Mouse (Mus musculus): Measurements from ENCODE around the gene Tiprl. TPM values are rescaled to one million over a fixed set of nuclear protein-coding genes. Genes with fewer than 3 reads are reported as not detected.

Tiprl gene
- total and polyA plus RNA-seq, 3 experiments, result 36.1 to 82.2 (median 45.7) TPM

DNA sequence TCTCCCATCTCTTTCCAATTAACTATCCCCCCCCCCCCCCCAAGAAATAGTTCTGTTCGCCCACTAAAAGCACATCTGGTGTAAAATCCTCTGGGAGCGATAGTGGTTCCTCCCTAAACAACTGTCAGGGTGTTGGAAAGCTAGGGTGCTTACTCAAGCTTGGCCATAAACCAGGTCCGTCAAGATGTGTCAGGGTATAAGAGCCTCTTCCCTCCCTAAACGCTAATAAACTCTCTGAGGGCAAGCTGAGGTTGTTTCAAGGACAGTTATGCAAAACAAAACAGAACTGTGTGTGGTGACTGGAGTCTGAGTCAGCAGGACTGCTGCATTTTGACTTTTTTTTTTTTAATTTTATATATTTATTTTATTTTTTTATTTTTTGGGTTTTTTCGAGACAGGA lies 10.3 kb upstream of the Tiprl start:
- Histone ChIP-seq H3K27ac (ENCODE audit: insufficient read depth, low read depth) (no peak overlapping the region), H3K9ac (ENCODE audit: insufficient read depth, low read depth) (no peak overlapping the region), H3K4me1 (ENCODE audit: control insufficient read depth in 1 of 2, insufficient read depth in 2 of 2) (peaks cover 12 to 55% of the 10 kb centered on the region in 2 experiments), H3K4me2 (ENCODE audit: insufficient read depth, low read depth, poor library complexity, severe bottlenecking) (no peak overlapping the region), H3K9me3 (replicated peaks; ENCODE audit: low read length) (no peaks in the 10 kb centered on the region), H3K79me2 (replicated peaks; ENCODE audit: control insufficient read depth, extremely low read depth, insufficient read depth, poor library complexity, severe bottlenecking) (no peaks in the 10 kb centered on the region), H3K36me3 (replicated peaks in 1 of 2; ENCODE audit: control insufficient read depth in 1 of 2, insufficient read depth in 1 of 2, low read length in 1 of 2) (no peaks in the 10 kb centered on the region), H3K4me3 (replicated peaks in 1 of 3; ENCODE audit: low read depth in 2 of 3, low read length in 2 of 3, poor library complexity in 1 of 3) (no peak overlapping the region), H3K27me3 (replicated peaks) (no peaks in the 10 kb centered on the region)
- in situ Hi-C loops (cut with MboI; ENCODE audit: low pct_ligation_motif_present, low pct_unique_long_range_greater_than_20kb, low sequenced_read_pairs) (no loop called here), dilution Hi-C loops (cut with MboI; ENCODE audit: extremely low pct_ligation_motif_present, extremely low pct_unique_long_range_greater_than_20kb, low sequenced_read_pairs) (no loop called here)
- peak; percentile 44 for DNase-seq (ENCODE audit: extremely low read depth)
- TF ChIP-seq NELFE (IDR thresholded peaks at IDR 0.05; ENCODE audit: low read depth, low read length) (no peak), KAT2A (IDR thresholded peaks at IDR 0.05; ENCODE audit: insufficient replicate concordance, low read length) (no peak), MAFK (IDR thresholded peaks at IDR 0.05; ENCODE audit: insufficient replicate concordance, low read length) (peak; percentile 44; the same call in 1 of the 2 replicates), PAX5 (IDR thresholded peaks at IDR 0.05; ENCODE audit: low read length) (no peak), ELF1 (IDR thresholded peaks at IDR 0.05; ENCODE audit: low read depth, low read length) (no peak), USF1 (IDR thresholded peaks at IDR 0.05; ENCODE audit: low read depth, low read length) (no peak), SMC3 (IDR thresholded peaks at IDR 0.05; ENCODE audit: low read depth, low read length) (no peak), GABPA (IDR thresholded peaks at IDR 0.05; ENCODE audit: insufficient replicate concordance, low read depth, low read length) (no peak), MYC (IDR thresholded peaks at IDR 0.05; ENCODE audit: low read depth, low read length) (no peak), ZMIZ1 (IDR thresholded peaks at IDR 0.05; ENCODE audit: low read depth, low read length) (no peak), UBTF (IDR thresholded peaks at IDR 0.05; ENCODE audit: low read depth, low read length) (no peak), ETS1 (conservative IDR thresholded peaks at IDR 0.05; ENCODE audit: low read depth, low read length) (no peak), NRF1 (IDR thresholded peaks at IDR 0.05; ENCODE audit: low read depth, low read length) (no peak), ZNF384 (IDR thresholded peaks at IDR 0.05; ENCODE audit: low read depth, low read length) (peak; percentile 50), CHD1 (IDR thresholded peaks at IDR 0.05; ENCODE audit: low read depth, low read length) (no peak), CTCF (conservative IDR thresholded peaks at IDR 0.05 in 1 of 2, IDR thresholded peaks at IDR 0.05 in 1 of 2; ENCODE audit: low read depth in 2 of 2, low read length in 2 of 2) (no peak), MXI1 (IDR thresholded peaks at IDR 0.05; ENCODE audit: low read depth, low read length) (no peak)

GRCm38 (mm10) chr1:165246587-165246986 lies 9.8 kb upstream of the Tiprl start:
- DNase-seq (ENCODE audit: extremely low read depth), result no peak
- no peaks in the 10 kb centered on the region for H3K27me3 ChIP-seq (replicated peaks)
- H3K36me3 ChIP-seq (replicated peaks in 1 of 2; ENCODE audit: control insufficient read depth in 1 of 2, insufficient read depth in 1 of 2, low read length in 1 of 2), result no peaks in the 10 kb centered on the region
- no peak overlapping the region for H3K4me3 ChIP-seq (replicated peaks in 1 of 3; ENCODE audit: low read depth in 2 of 3, low read length in 2 of 3, poor library complexity in 1 of 3)
- no peak for TF ChIP-seq ZC3H11A (IDR thresholded peaks at IDR 0.05; ENCODE audit: low read depth, low read length)
- H3K4me1 ChIP-seq (ENCODE audit: control insufficient read depth in 1 of 2, insufficient read depth in 2 of 2), result peaks cover 12 to 50% of the 10 kb centered on the region in 2 experiments
- no peaks in the 10 kb centered on the region for H3K79me2 ChIP-seq (replicated peaks; ENCODE audit: control insufficient read depth, extremely low read depth, insufficient read depth, poor library complexity, severe bottlenecking)
- H3K9me3 ChIP-seq (replicated peaks; ENCODE audit: low read length), result no peaks in the 10 kb centered on the region
- H3K27ac ChIP-seq (ENCODE audit: insufficient read depth, low read depth), result no peak overlapping the region
- dilution Hi-C loops (cut with MboI; ENCODE audit: extremely low pct_ligation_motif_present, extremely low pct_unique_long_range_greater_than_20kb, low sequenced_read_pairs), result no loop called here
- in situ Hi-C loops (cut with MboI; ENCODE audit: low pct_ligation_motif_present, low pct_unique_long_range_greater_than_20kb, low sequenced_read_pairs), result no loop called here
- no peak overlapping the region for H3K4me2 ChIP-seq (ENCODE audit: insufficient read depth, low read depth, poor library complexity, severe bottlenecking)
- H3K9ac ChIP-seq (ENCODE audit: insufficient read depth, low read depth), result no peak overlapping the region

Data from CH12.LX (cell line).